Mouse (Mus musculus) lung, adult 2 months (tissue): ENCODE measurements around the gene Ecsit.

Experiments
- CTCF ChIP-seq: fragments of 200-500 bp; IDR thresholded peaks from 2 replicates; pipeline ENCODE4 v1.5.1; 2011; ENCODE audit warnings: mild to moderate bottlenecking, low read length, control low read depth; ENCODE audit not compliant: insufficient read depth
- POLR2A ChIP-seq: fragments of 200-500 bp; IDR thresholded peaks from 2 replicates; pipeline ENCODE4 v1.6.1; 2011; ENCODE audit warnings: low read depth, mild to moderate bottlenecking, control low read depth, low read length, borderline replicate concordance; ENCODE audit errors: extremely low read depth

GRCm38 (mm10) chr9:22125246-22126027, 40.2 kb upstream of the Ecsit start:
- TF ChIP-seq CTCF (no peak), POLR2A (no peak)
